Mouse (Mus musculus) olfactory bulb, adult 2 months (tissue): ENCODE data around the gene 5730522E02Rik. TPM values are rescaled to one million over a fixed set of nuclear protein-coding genes. Genes with fewer than 3 reads are reported as not detected.

ENCODE experiments used
- H3K27ac ChIP-seq: fragments of 200-500 bp; 2 replicates; pipeline ENCODE4 v1.5.1; 2012; ENCODE audit warnings: low read depth, low read length; ENCODE audit not compliant: insufficient read depth
- H3K4me1 ChIP-seq: fragments of 200-500 bp; 2 replicates; pipeline ENCODE4 v1.6.1; 2012; ENCODE audit warnings: low read length; ENCODE audit not compliant: control insufficient read depth, insufficient read depth
- H3K4me3 ChIP-seq: fragments of 200-500 bp; 2 replicates; pipeline ENCODE4 v1.5.1; 2012; ENCODE audit warnings: mild to moderate bottlenecking, low read depth, low read length, moderate library complexity; ENCODE audit not compliant: insufficient read depth
- CTCF ChIP-seq: fragments of 200-500 bp; IDR thresholded peaks from 2 replicates; pipeline ENCODE4 v1.5.1; 2012; ENCODE audit warnings: low read depth, mild to moderate bottlenecking, low read length, moderate library complexity; ENCODE audit not compliant: insufficient read depth
- POLR2A ChIP-seq: fragments of 200-500 bp; IDR thresholded peaks from 2 replicates; pipeline ENCODE4 v1.6.1; 2012; ENCODE audit warnings: mild to moderate bottlenecking, low read depth, low read length, moderate library complexity; ENCODE audit not compliant: insufficient read depth
- WGBS: fragments of 180-500 bp; shearing (Covaris S2); methylation state at CpG from one replicate; pipeline ENCODE4 v1.1.7; 2018; 5-methylcytosine and 5-hydroxymethylcytosine counted together
- polyA plus RNA-seq: library from polyadenylated mRNA; stranded (reverse); fragments of >200 nt; gene quantifications from 2 replicates; pipeline ENCODE4 v1.2.4, GENCODE M21; 2012; ENCODE audit warnings: low replicate concordance; ENCODE audit not compliant: missing spikeins, insufficient read depth, insufficient read length

5730522E02Rik gene
- polyA plus RNA-seq, 1 experiment: not detected

- H3K27ac ChIP-seq: no peak overlapping the region
- H3K4me1 ChIP-seq: no peaks in the 10 kb centered on the region
- TF ChIP-seq CTCF (no peak), POLR2A (no peak)
- no peak overlapping the region for H3K4me3 ChIP-seq
- 37% methylated on average over 2 of the region's 2 CpGs for WGBS
Measured at GRCm38 (mm10) chr11:25606886-25607285, 603.7 kb downstream of the 5730522E02Rik start.

DNA sequence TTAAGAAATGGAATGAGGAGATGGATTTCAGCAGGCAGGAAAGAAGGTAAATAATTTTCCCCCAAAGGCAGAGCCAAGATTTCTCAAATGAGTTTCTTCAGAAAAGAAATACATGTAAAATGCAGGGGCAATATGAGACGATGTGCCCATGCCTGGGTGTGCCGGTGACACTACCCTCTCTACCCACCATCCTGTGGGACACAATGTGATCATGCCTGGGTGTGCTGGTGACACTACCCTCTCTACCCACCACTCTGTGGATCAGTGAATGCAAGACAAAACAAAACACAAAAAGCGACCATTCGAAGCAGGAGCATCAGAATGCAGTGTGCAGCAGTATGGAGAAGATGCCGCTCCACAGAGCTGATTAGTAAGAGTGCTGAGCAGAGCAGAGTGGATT, 610.5 kb downstream of the 5730522E02Rik start:
- no peaks in the 10 kb centered on the region for H3K4me1 ChIP-seq
- TF ChIP-seq POLR2A: no peak
- TF ChIP-seq CTCF: no peak
- WGBS: 83% methylated on average over 5 of the region's 5 CpGs
- H3K27ac ChIP-seq: no peak overlapping the region
- no peak overlapping the region for H3K4me3 ChIP-seq

- no peak for TF ChIP-seq POLR2A
Measured at GRCm38 (mm10) chr11:25595303-25595702, 615.3 kb downstream of the 5730522E02Rik start.

GRCm38 (mm10) chr11:25594780-25595179, 615.8 kb downstream of the 5730522E02Rik start:
- TF ChIP-seq POLR2A: no peak
- TF ChIP-seq CTCF: no peak
- no peaks in the 10 kb centered on the region for H3K4me1 ChIP-seq
- 69% methylated on average over 3 of the region's 3 CpGs for WGBS
- no peak overlapping the region for H3K4me3 ChIP-seq
- H3K27ac ChIP-seq: no peak overlapping the region

More at GRCm38 (mm10) chr11:25595303-25595702, 615.3 kb downstream of the 5730522E02Rik start:
- Histone ChIP-seq H3K4me3 (no peak overlapping the region), H3K27ac (no peak overlapping the region), H3K4me1 (no peaks in the 10 kb centered on the region)
- 71% methylated on average over 6 of the region's 6 CpGs for WGBS

DNA sequence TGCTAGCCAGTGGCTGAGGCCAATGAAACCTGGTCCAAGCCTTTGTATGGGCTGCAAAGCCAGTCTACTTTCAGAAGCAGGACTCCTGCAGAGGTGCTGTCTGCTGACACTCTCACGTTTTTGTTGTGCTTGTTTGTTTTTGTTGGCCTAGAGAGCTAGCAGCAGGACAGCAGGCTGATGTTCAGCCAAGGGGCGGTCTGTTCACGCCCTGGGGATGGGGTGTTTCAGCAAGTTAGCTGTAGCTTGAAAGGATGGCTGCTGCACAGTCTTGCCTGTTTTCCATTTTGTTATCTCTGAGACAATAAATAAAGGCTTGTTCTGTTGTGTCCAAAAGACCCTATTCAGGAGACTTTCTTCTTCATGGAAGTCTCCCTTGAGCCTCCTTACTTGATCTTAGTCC, 618.3 kb downstream of the 5730522E02Rik start:
- Histone ChIP-seq H3K4me1 (no peaks in the 10 kb centered on the region), H3K4me3 (no peak overlapping the region), H3K27ac (no peak overlapping the region)
- WGBS: 38% methylated on average over 3 of the region's 3 CpGs
- TF ChIP-seq POLR2A: no peak

DNA sequence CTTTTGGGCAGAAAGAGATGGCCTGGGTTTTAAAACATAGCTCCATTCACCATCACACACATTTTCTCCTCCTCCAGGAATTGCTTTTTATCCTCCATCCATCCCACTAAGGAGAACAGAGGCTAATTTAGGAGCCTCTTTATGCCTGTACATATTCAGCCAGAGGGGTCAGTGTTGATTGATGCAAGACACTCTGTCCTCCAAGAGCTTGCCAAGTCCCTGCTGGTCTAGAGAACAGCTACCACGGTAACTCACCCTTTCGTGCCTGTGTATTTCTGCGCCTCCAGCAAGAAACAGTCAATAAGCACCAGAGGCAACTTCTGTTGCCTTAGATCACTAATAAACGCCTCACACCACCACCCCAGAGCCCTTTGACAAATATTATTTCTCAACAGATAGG, 620.3 kb downstream of the 5730522E02Rik start:
- H3K27ac ChIP-seq: no peak overlapping the region
- H3K4me1 ChIP-seq: no peaks in the 10 kb centered on the region
- TF ChIP-seq CTCF: no peak
- TF ChIP-seq POLR2A: no peak
- WGBS: 81% methylated on average over 4 of the region's 4 CpGs
- H3K4me3 ChIP-seq: no peak overlapping the region

DNA sequence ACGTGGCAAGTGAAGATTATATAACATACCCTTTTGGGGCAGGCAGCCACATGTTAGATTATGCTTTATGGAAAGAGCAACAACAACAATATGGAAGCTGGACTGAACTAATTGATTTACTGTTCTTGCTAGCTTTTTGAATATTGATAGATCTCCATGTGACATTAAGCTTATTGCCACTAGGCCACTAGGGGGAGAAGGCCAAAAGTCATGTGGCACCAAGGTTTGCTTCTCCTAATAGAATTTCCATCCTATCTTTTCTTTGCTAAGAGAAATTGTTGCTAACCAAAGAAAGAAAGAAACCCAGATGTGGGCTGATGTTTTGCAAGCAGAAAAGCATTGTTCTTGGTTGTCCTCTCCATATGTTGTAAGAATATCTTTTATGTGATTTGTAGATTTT, 621.1 kb downstream of the 5730522E02Rik start:
- TF ChIP-seq POLR2A (no peak), CTCF (no peak)
- no peak overlapping the region for H3K4me3 ChIP-seq
- 81% methylated on average over 1 of the region's 1 CpGs for WGBS
- H3K4me1 ChIP-seq: no peaks in the 10 kb centered on the region
- H3K27ac ChIP-seq: no peak overlapping the region

- no peak for TF ChIP-seq CTCF
- TF ChIP-seq POLR2A: no peak
- H3K4me3 ChIP-seq: no peak overlapping the region
- WGBS: 84% methylated on average over 9 of the region's 9 CpGs
- H3K27ac ChIP-seq: no peak overlapping the region
- H3K4me1 ChIP-seq: no peaks in the 10 kb centered on the region
Measured at GRCm38 (mm10) chr11:25574129-25574465, 636.5 kb downstream of the 5730522E02Rik start.

DNA sequence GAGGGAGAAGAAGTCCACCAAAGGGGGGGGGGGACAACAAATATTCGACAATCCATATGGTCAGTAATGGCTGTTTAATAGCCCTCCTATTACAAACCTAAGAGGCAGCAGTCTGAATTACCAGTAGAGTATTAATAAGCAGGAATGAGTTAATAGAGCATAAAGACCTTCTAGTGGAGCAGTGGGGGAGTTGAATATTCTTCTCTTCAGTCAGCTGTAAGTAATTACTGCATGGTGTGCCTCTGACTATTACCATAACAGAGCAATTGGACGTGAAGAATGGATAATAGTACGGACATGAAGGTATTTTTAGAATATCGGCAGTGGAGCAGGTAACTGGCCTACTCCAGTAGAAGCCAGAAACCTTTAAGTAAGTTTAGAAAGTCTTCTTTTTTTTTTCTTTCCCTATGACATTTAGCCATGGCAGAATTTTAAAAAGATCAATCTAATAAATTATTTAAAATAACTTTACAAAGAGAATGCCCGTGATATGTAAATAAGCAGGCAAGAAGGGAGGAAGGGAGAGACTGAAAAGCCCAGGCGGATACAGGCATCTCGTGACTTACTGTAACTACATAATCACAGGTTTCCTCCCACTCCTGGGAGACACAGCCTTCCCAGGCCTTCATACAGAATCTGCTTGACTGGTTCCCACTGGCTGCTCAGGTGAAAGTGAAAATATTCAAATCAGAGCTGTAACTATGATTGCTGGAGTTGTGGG, 637.0 kb downstream of the 5730522E02Rik start:
- Histone ChIP-seq H3K4me3 (no peak overlapping the region), H3K4me1 (no peaks in the 10 kb centered on the region), H3K27ac (no peak overlapping the region)
- WGBS: 27% methylated on average over 7 of the region's 7 CpGs
- TF ChIP-seq CTCF (no peak), POLR2A (no peak)

DNA sequence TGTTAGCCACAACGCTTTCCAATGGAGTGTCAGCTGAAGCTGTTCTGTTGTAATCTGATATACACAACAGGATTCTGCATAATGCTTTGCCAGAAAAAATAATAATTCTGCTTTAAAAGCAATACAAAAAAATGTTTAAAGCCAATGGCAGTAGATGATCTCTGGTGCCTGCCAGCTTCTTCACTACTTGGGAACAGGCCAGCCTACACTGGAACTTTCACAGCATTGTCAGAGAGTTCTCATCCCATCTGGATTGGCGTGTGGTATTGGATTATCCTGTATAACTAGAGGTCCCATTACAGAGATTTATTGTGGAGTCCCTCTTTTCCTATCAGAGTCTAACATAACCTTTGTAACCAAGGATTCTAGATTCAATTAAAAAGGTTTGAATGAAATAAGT, 639.2 kb downstream of the 5730522E02Rik start:
- Histone ChIP-seq H3K4me1 (no peaks in the 10 kb centered on the region), H3K4me3 (no peak overlapping the region), H3K27ac (no peak overlapping the region)
- WGBS: 83% methylated on average over 2 of the region's 2 CpGs
- no peak for TF ChIP-seq CTCF
- no peak for TF ChIP-seq POLR2A

Other genes with a start within 250 kb of the 5730522E02Rik start
- not detected in 2 replicates for gene Fancl, start 175.4 kb upstream of the 5730522E02Rik start, polyA plus RNA-seq